Mouse (Mus musculus) liver, postnatal 0 days (tissue): ENCODE measurements around the gene Agrp.

Experiments
- CTCF ChIP-seq: sonication (generic); IDR thresholded peaks from 2 replicates; pipeline ENCODE4 v1.5.1; 2016; ENCODE audit warnings: antibody characterized with exemption, low read depth
- EP300 ChIP-seq: IDR thresholded peaks from 2 replicates; pipeline ENCODE4 v1.6.1; 2016; ENCODE audit warnings: antibody characterized with exemption, low read depth, mild to moderate bottlenecking

- TF ChIP-seq CTCF: no peak
- TF ChIP-seq EP300: no peak
Measured at GRCm38 (mm10) chr8:105545249-105545648, 91.9 kb downstream of the Agrp start.
